Mouse (Mus musculus) liver, adult 10 weeks (tissue): ENCODE measurements around the gene Gm45844. TPM values are rescaled to one million over a fixed set of nuclear protein-coding genes. Genes with fewer than 3 reads are reported as not detected.

ENCODE experiments used
- polyA plus RNA-seq: library from polyadenylated mRNA; stranded (reverse); fragments of 350-450 nt; fragmentation: Illumina TruSeq; extraction: RNeasy Lipid Tissue Mini Kit (QIAGEN cat#74804); gene quantifications from one replicate; pipeline ENCODE4 v1.2.3, GENCODE M21; 2014; ENCODE audit warnings: low read depth, low replicate concordance

Gm45844 gene
- polyA plus RNA-seq = 4.6 TPM

DNA sequence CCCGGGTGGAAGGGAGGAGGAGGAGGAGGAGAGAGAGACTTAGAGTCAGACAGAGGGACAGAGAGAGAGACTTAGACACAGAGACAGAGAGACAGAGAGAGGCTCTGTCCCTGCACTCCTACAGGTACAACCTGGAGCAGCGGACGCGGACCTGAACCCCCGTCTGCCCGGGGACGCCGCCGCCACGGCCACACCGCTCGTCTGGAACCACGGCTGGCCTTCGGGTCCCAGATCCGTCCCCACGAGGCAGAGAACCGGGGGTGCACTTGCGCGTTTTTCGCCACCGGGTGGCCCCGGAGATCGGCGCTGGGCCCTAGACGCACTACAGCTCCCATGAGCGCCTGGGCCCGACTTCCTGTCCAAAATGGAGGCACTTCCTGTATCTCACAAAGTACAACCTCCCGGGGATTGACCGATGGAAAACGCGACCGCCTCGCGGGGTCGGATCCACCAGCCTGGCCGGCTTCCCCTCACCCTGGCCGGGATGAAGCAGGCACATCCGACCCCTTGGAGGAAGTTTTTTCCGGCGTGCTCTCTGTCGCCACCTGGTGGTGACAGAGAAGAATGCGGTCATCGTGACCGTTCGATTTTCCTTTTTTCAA is at the start of gene Gm45844:
Gene Gm45844, minus strand, starts transcription at position 324 of the 602 bp plus-strand sequence.

DNA sequence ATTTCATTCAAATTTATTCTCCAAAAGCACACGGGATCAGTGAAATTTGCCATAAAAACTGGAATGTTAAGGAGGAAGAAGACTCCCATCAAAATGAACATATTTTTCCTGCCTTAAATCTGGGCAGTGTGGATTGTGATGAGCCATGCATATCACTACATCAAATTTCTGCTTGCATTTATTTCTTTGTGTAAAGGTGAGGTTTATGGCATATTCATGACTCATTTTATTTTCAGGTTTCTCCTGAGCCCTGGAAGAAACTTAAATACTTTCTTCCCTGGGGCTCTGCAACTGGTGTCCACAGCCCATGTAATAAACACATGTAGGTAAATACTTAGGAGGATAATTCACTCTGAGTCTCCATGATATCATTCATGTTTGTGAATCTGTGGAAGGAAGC is 30.9 kb downstream of the Gm45844 start, which contains the start of gene Vmn2r29:
Gene Vmn2r29, minus strand, starts transcription at position 101 of the 400 bp plus-strand sequence.

DNA sequence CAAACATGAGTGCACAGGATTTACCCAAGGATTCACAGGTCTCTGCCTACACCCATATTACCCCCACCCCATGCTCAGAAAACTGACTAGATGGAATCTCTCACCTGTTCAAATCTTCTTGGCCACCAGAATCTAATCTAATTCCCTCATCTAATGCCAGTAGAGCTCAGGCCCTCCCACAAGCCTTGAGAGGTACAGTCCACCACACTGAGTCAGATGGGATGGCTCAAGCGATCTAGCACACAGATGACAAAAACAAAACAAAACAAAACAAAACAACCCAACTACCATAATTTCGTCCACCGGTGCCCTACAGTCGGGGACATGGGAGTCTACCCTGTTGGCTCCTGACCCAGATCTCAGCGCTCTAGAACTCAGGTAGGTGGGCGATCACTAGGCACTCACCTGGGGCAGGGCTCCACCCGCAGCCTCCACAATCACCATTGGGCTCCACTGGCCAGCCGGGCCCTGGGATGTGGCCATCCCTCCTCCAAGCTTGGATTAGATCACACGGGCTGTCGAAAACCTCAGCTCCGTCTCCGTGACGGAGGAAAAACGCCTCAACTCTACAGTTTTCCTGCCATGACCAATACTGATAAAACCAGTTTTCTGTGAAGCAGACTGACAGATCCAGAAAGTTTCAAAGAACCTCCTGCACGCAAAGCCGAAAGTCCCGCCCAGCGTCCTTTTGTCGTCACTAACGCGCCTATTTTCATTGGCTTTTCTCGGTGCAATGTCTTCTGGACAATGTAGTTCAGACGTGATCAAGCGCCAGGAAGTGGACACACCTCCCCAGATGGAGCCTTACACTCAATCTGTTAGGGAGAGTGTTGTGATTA is 68.6 kb downstream of the Gm45844 start, which contains the start of gene Zfp772:
Gene Zfp772, minus strand, starts transcription at position 686 of the 839 bp plus-strand sequence.

DNA sequence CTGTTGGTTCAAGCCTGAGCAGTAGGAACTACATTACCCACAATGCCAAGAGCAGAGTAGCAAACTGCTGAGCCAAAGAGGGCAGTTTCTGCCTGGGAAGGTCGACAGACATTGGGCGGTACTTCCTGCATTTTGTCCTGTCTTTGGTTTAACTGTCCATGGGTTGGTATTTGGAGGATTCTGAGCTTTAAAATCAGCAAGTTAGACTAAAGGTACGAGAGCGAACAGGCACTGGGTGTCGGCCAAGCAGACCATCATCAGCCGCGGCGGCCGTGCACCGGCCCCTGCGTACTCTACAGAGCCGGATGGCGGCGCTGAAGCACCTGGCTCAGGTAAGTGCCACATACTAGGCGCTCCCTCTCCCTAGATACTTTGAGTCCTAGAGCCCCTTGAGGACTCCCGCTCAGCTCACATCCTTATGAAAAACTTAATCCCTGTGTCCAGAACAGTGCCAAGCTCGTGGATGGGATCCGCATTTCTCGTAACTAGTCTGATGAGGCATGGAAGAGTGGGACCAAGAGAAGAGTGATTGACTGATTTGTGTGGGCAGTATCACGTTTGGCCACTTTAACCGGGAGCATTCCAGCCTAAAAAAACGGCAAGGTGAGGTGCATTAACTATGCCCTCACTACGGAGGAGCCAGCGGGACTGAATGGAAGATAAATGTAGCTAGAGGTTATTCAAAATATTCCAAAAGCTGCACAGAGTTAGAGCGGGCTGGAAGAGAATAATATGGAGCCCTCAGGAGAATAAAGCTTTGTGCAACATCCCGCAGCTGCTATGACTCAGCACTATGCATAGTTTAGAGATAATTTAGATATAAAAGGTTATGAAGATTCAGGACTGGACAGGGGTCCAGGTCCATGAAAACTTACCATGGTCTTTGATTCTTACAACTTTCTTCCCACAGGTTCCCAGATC is 106.6 kb downstream of the Gm45844 start, which contains the start of gene Zfp418:
Gene Zfp418, plus strand, starts transcription at position 104 of the 921 bp plus-strand sequence.

Other genes starting within 250 kb of the Gm45844 start
- 4.1 TPM for gene Zfp954, start 156.8 kb downstream of the Gm45844 start, polyA plus RNA-seq
- 0.50 TPM for gene Zfp773, start 141.5 kb downstream of the Gm45844 start, polyA plus RNA-seq
- gene Zfp418, start 107.0 kb downstream of the Gm45844 start, polyA plus RNA-seq = 2.1 TPM
- gene Zfp772, start 68.3 kb downstream of the Gm45844 start, polyA plus RNA-seq = 2.3 TPM
- gene Vmn2r29, start 31.0 kb downstream of the Gm45844 start, polyA plus RNA-seq = 3.3 TPM
- 49.8 TPM for gene Clcn4, start 22.6 kb upstream of the Gm45844 start, polyA plus RNA-seq
- not detected for gene Vmn2r30, start 59.3 kb upstream of the Gm45844 start, polyA plus RNA-seq
- not detected for gene Gm45783, start 96.3 kb upstream of the Gm45844 start, polyA plus RNA-seq
- not detected for gene Vmn2r31, start 121.4 kb upstream of the Gm45844 start, polyA plus RNA-seq
- not detected for gene Vmn2r32, start 201.7 kb upstream of the Gm45844 start, polyA plus RNA-seq